Mouse (Mus musculus) cerebellum, adult 9-11 months (tissue): Measurements from ENCODE around the gene Tcf20.

Experiments used
- DNase-seq: peaks from one replicate; pipeline ENCODE4 v3.0.0; 2022

The Tcf20 gene

DNA sequence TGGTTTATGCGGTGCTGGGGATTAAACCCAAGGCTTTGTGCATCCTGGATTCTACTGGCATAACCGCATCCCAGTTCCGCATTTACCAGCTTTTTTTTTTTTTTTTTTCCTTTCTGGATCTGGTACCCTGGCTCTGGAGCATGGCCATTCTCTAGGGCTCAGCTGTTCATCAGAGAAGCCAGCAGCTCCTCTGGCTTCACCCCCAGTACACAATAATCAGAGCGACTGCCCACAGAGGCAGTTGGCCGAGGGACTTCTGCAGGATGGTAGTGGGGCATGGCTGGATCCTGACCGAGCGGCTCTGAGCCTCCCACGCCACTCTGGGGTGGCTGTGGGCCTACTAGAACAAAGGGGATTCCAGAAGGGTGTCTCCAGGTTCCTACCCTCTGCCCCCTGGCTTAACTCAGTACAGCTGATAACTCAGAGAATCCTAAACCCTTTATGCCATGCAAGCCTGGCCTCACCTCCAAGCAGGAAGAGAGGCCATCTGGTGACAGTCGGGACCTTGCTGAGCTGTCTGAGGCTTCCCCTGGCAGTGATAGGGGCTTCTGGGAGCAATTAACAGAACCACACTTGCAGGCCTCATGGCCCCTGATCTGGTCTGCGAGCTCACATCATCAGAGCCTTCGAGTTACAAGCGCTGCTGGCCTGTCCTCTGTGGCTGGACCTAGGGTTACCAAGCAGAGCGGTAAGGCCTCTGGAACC, 4.6 kb upstream of the Tcf20 start:
- peak; percentile 59 for DNase-seq

- no peak for DNase-seq
Observed at GRCm38 (mm10) chr15:82989190-82989704, 1.6 kb upstream of the Tcf20 start.

- DNase-seq: no peak
Observed at GRCm38 (mm10) chr15:82987014-82987731, 499 bp downstream of the Tcf20 start.

DNA sequence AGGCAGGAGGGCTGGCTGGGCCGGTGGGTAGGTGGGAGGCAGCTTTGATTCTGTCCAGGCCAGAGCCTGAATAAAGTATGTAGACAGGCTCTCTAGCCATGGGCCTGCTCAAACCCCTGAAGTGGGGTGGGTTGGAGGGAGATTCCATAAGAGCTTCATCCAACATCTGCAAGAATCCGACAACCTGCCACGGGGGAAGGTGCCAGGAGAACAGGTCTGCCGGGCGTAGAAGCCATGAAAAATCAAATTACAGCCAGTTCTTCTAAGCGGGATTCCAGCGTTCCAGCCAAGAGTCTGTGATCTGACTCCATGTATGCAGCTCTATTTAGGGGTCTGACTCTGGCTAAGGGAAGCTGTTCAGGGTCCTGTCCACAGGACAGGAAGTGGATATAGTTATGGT, 3.1 kb downstream of the Tcf20 start:
- DNase-seq: no peak

GRCm38 (mm10) chr15:82984097-82984496, 3.6 kb downstream of the Tcf20 start:
- DNase-seq: no peak

GRCm38 (mm10) chr15:82983416-82984026, 4.2 kb downstream of the Tcf20 start:
- no peak for DNase-seq

GRCm38 (mm10) chr15:82982724-82983415, 4.8 kb downstream of the Tcf20 start:
- DNase-seq: no peak

DNA sequence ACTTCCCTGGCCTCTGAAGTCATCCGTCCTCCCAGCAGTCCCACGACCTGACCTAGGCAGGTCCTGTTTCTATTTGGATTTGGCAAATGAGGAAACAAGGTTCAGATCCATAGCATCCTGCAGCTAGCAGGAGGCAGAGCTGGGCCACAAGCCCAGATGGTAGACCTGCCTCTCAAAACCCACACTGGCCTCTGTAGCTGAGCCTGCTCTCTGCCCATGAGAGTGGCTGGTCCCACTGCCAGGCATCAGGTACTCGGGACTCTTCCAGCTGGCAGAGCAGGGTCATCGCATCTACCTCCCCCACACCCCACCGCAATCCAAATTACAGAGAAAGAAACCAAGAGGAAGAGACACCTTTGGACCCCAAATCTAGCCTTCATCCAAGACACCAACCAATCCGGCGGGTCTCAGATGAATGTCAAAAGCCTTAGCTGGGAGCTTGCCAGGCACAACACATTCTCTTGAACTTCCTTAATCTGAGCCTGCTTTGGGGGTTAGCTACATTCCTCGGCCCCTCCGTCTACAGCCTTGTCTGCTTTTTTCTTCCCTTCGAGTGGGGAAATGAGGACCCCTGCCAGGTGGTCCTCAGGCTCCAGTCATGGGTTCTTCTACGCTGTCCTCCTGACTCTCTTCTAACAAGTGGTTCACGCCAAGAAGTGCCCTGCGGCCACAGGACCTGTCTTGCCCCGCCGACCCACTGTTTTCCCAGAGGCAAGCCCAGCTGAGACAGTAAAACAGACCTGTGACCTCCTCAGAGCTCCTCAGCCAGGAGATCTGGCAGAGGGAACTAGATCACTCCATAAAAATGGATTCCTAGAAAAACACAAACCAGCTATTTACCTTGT, 5.8 kb downstream of the Tcf20 start:
- DNase-seq: no peak

- DNase-seq: no peak
Observed at GRCm38 (mm10) chr15:82979531-82979930, 8.1 kb downstream of the Tcf20 start.

DNA sequence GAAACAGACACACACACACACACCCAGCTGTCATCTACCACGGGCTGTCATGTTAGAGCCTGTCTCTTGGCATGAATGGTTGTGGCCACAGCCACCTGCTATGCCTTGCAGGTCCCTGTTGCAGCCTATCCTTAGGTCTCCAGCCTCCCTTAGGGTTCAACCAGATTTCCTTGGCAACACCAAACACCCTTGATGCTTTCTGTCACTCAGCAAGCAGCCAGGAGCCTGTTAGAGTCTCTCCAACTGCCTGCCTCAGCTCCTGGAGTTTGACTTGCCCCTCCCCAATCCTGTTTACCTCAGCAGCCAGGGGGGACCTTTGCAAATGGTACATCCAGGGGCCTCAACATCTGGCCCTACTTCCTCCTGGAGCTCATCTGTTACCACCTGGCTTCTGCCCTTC, 13.2 kb downstream of the Tcf20 start:
- no peak for DNase-seq

DNA sequence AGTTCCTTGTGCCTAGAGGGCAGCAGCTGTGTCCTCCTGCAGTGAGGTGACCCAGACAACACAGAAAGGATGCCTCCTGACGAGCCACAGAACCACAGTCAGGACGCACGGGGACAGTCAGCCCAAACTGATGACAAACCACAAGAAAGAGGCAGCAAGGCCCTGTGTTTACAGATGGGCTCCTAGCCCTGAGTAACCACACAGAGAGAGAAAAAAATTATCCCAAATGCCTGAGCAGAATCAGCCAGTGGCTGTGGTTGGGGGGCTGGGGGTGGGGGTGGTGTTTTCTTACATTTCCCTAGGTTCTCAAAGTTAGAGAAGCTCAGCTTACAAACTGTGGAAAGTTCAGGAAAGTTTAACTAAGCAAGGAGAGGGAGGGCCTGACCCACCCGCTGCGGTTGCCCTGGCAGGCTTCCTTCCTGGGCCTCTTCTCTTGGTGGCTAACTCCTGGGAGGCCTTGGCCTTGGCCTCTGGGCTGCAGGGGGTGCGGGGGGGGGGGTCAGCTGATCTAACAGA, 18.4 kb downstream of the Tcf20 start:
- no peak for DNase-seq

GRCm38 (mm10) chr15:82968449-82968848, 19.2 kb downstream of the Tcf20 start:
- peak; percentile 90 for DNase-seq

GRCm38 (mm10) chr15:82967947-82968346, 19.7 kb downstream of the Tcf20 start:
- no peak for DNase-seq

DNA sequence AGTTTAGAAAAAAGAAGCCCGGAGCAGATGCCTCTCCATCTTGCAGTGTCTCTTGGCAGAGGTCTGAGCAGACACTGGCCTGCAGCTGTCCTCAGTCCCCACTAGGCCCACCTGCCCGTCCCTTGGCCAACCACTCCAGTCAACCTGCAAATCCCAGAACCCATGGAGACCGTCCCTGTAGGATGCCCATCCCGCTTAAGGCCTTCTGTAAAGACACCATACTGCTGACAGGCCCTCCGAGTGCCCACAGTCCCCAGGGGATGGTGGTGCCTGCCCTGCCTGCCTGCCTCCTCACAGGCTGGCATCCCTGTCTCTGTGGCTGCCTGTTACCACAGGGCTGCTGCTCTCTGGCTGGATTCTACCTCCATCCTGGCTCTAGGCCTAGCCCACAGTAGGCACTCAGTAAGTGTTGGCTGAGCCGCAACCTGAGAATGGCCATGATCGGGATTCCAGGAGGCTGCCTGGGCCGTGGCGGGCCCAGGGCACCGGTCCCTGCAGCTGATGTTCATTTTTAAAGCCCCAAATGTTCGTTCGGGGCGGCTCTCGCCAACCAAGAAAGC, 23.3 kb downstream of the Tcf20 start:
- DNase-seq: peak; percentile 71

DNA sequence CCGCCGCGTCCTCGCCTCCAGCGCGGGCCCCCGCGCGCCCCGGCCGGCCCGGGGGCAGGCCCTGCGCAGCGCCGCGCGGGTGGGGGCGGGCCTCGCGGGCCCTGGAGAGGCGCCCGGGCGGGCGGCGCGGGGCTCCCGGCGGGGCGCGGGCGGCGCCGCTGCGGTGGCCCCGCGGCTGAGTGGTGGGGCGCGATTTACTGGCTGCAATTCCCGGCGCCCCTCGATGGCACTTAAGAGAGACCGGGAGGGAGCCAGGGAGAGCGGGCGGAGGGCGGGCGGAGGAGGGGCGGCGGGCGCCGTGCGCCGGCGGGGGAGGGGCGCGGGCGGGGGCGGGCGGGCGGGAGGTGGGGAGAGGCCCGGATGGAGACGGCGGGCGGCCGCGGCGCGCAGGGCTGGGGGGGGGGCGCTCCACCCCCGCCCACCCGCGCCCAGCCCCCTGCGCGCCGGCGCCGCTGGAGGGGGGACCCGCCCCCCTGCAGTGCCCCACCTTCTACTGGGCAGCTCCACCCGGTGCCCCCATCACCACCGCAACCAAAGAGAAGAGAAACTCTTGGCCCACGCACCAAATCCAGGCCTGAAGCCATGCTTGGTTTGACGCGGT, 24.0 kb downstream of the Tcf20 start:
- DNase-seq: no peak

DNA sequence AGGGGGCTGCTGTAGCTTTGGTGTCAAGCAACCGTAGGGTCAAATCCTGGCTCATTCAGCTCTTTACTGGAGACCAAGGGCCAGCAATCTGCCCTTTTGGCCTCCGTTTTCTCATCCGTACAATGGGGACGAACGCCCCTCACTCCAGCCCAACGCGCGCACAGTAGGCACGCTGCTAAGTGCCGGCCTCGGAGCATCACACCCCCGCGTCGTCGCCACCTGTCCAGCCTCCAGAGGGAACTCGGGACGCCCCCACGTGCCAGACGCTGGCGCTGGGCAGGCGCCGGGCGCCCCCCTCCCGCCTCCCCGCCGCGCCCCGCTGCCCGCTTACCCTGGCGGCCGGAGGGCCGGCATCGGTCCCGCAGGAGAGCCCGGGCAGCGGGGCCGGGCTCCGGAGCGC, 24.6 kb downstream of the Tcf20 start:
- DNase-seq: no peak

DNA sequence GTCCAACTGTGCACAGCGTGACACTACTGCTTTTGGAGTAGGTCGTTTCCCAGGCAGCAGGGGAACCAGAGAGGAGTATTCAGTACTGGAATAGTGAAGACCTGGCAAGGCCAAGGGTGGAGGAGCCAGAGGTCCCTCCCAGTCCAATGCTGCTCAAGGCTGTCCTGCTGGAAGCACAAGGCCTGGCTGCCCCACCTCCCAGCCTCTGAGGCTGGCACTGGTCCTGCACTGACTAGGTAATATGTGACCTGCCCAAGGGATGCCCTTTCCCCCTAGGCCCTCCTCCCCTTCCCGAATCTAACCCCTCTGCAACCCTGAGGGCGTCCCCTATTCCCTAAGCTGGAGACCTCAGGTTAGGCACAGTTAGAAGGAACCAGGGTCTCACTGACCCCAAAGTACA, 25.1 kb downstream of the Tcf20 start:
- no peak for DNase-seq

- DNase-seq: peak; percentile 52
Observed at GRCm38 (mm10) chr15:82960786-82961561, 26.7 kb downstream of the Tcf20 start.

GRCm38 (mm10) chr15:82959151-82959550, 28.5 kb downstream of the Tcf20 start:
- no peak for DNase-seq

GRCm38 (mm10) chr15:82958253-82958701, 29.4 kb downstream of the Tcf20 start:
- no peak for DNase-seq
